Mouse (Mus musculus) yolk sac, embryonic 10.5 days (tissue): ENCODE data around the gene Zdhhc13.

Experiments
- DNase-seq: peaks from one replicate; pipeline ENCODE4 v3.0.0-alpha.2; 2017; ENCODE audit warnings: low spot score

Zdhhc13 gene

DNA sequence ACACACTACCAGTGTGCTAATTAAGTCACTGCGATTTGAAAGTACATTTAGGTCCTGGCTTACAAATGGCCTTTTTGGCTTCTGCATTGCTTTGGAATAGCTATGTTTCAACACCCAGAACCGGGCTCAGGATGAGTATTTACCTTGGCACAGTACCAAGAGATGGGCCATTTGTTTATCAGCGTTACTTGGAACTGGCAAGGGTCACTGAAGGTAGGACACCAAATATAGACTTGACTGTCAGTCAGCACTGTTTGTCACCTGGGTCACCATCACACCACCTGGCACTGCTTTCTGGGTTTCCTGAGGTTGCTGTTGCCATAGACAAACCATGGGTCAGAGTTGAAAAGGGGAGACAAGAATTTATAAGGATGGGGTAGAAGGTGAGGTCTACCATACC lies 53.5 kb downstream of the Zdhhc13 start:
- no peak for DNase-seq

- DNase-seq: no peak
These were observed 54.7 kb downstream of the Zdhhc13 start for GRCm38 (mm10) chr7:48843541-48843940.

DNA sequence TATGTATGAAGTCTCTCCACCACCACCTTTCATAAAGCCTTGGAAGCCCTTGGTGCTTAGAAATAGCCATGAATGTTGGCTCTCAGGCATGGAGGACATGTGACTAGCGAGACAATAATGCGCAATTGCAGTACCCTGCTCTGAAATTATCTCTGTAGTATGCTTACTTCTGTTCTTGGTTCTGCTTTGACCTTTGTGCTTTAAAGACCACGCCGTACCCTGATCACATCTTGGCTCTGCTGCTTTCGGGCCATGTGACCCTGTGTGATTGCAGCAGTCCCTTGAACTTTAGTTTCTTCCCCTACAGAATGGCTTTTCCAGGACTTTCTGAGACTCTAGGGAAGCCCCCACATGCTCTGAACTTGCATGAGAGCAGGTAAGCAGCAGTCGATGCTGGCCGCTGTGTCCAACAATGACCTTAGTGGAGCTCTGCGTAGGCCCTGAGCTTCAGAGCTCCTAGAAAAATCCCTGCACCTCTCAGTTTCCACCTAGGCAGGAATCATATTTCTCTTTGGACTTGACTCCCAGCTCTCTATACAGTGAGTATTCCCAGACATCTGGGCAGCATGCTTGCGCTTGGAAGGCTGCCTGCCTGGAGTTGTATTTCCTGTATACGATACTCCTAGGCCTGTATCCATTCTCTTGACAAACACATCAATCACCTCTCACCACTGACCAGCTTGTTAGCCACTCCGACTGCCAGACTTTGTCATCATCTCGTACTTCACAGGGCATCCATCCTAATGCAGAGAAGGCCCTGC lies 56.6 kb downstream of the Zdhhc13 start:
- DNase-seq: peak; percentile 22

- DNase-seq: no peak
These were observed 58.0 kb downstream of the Zdhhc13 start for GRCm38 (mm10) chr7:48846755-48847154.

DNA sequence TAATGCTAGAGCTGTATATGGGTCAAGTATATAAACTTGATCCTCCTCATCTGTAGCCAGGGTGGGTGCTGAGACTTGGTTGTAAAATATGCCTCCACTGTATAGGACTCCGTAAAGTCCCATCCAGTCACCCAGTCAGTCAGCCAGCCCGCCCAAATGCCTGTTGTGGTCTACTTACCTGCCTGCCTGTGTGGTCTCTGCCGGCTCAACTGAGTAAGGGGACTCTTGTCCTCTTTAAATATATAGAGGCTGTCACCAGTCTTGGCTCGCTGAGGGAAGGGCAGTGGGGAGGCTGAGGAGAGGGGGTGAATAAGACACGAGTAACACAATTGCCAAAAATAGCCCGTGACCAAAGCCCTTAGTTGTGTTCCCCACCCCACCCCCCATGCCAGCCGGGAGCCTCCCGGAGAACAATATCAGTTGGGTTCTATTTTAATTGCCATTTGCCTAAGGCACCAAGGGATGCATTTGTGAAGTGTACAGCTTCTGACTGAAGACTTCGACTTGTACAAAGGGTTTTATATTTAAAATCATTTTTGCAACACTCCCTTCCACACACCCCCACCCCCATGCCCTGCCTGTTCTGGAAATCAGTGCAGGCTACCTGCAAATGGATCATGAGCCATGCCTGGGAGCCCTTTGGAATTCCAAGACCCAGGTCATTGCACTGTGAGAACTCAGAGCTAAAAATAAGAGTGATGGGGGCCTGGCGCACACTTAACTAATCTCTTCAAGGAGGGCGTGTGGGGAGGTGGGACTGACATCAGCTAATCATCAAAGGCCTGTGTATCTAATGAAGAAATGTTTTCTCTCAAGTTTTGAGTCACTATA lies 59.2 kb downstream of the Zdhhc13 start, which contains the start of gene Csrp3:
Csrp3 (minus strand) TSS at position 214 of the 831 bp plus-strand sequence.
- no peak for DNase-seq

DNA sequence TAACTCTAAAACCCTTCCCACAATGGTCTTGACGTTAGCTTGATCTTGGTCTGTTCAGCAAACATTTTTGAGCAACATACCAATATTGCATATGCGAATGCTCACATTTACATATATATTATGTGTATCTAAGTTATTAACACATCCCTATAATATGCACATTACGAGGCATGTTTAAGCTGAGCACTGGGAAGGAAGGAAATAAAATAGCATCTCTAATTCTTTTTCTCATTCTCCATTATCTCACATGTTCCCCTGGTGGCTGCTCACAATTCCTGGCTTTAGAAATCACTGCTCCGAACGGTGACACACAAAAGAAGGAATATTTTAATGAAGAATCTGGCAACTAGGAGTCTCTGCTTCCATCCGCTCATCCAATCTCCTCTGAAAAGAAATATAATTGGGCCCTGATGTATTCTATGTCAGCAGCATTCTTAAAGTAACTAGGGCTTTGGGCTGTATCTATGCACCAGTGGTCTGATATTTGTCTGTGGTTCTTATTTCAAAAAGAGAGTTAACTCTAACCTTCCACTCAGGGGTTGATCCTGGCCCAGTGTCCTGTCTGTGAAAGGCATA lies 62.8 kb downstream of the Zdhhc13 start:
- no peak for DNase-seq

DNA sequence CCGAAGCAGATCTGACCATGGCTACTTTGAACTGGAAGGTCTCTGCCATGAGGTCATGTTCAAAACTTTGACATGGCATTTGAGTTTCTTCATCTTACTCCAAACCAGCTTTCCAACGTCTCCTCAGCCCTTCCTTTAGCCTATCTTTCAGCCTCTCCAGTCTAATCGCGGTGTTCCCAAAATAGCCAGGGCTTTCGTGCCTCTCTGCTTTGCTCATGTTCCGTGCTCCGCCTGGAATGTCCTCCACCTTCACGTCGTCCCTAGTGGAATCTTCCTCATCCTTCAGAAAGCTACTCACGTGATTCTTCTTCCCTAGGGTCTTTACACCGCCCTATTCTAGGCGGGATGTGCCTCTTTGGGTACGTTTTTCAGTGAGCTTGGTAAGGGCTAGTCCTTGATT lies 64.7 kb downstream of the Zdhhc13 start:
- no peak for DNase-seq

- no peak for DNase-seq
These were observed 66.7 kb downstream of the Zdhhc13 start for GRCm38 (mm10) chr7:48855461-48855860.

GRCm38 (mm10) chr7:48858257-48858656 lies 69.5 kb downstream of the Zdhhc13 start:
- no peak for DNase-seq

DNA sequence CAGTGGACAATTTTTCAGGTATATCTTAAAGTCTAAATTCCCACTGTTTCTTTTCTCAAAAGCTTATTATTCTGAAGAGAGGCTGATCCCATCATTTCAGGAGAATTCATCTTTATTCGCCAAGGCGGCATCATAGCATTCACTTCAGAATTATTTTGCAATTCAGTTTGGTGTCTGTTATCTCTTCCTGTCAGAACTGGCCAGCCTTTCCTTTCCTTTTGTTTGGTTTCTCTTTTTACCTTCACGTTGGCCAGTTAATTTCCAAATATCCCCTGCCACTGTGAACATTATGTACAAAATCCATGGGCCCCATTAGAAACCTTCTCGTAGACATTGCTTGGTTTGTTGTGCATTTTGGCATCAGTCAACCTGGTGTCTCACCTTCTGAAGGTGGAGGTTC lies 70.6 kb downstream of the Zdhhc13 start:
- DNase-seq: no peak

DNA sequence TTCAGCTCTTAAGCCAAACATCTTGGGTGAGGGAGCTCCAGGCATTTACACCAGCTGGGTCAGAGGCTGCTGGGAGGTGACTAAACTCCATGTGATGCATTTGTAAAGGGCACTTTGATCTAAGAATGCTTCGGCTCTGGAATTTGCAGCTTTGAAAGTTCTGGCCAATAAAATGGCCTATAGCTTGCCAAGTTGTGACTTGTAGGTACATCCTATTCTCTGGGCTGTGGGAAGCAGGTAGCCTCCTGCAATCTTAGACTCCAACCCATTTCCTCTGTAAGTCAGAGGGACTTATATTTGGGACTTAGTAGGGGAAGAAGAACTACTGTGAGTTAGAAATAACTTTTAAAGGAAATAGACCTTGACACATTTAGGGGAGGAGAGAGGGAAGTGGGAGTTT lies 72.1 kb downstream of the Zdhhc13 start:
- DNase-seq: no peak

DNA sequence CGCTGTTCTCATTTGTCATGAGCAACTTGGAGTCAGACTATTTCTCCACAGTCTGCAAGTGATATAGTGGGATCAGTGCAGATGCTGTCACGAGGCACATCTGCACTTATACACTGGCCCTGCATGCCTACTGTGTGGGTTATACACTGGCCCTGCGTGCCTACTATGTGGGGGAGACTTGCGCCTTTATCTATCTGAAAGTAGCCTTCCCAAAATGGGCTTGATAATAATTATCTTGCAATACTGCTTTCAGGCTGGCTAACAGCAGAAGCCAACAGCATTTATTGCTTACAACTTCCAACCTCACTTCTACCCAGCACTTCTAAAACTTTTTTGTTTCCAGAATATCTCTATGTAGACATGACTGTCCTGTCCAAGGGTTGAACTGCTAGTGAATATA lies 73.0 kb downstream of the Zdhhc13 start:
- no peak for DNase-seq

DNA sequence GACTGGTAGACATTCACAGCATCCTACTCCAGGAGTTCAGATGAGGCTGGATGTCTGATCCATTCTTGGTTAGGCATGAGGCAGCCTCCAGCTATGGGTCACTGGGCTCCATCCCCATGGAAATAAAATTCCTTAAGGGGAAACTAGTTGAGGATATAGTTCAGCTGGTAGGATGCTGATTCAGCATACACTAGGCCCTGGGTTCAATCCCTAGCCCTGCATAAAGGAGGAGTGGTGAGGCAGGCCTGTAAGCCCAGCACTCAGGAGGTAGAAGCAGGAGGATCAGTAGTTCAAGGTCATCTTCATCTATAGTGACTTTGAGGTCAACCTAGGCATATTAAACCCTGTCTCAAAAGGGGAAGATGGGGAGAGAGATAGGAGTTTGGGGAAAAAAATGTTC lies 75.4 kb downstream of the Zdhhc13 start:
- no peak for DNase-seq

GRCm38 (mm10) chr7:48864671-48865458 lies 76.1 kb downstream of the Zdhhc13 start:
- DNase-seq: no peak

- DNase-seq: no peak
These were observed 78.8 kb downstream of the Zdhhc13 start for GRCm38 (mm10) chr7:48867576-48867975.

DNA sequence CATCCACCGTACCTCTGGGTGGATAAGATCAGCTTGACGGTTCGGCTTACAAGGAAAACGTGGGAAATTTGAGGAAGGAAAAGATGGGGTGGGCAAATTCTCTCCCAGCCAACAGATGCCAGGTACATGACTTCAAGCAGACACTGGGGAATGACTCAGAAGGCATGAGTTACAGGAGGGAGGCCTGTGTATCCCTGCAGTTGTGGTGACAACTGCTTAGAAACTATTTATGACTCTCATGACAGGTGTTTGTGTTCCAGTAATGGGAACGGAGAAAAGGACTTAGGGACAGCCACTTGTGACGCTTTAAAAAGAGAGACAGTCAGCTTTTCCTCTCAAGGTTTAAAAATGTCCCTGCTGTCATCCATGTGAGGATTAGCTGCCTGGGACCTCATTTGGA lies 81.3 kb downstream of the Zdhhc13 start:
- no peak for DNase-seq

- no peak for DNase-seq
These were observed 81.9 kb downstream of the Zdhhc13 start for GRCm38 (mm10) chr7:48870579-48871180.

DNA sequence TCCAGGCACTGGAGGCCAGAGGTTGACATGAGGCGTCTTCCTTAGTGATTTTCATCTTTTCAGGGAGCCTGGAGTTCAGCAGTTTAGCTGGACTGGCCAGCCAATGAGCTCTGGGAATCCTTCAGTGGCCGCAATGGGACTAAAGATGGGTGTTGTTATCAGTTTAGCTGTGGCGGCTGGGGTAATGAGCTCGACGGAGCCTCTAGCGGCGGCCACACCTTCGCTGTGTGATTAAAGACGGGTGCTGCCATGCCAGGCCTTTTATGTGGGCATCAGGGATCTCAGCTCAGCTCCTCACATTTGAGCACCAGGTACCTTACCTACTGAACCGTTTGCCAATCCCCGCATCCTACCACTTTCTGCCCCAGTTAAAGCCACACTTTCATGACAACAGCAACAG lies 82.5 kb downstream of the Zdhhc13 start:
- DNase-seq: no peak

- no peak for DNase-seq
These were observed 86.3 kb downstream of the Zdhhc13 start for GRCm38 (mm10) chr7:48875096-48875495.

GRCm38 (mm10) chr7:48876526-48876925 lies 87.7 kb downstream of the Zdhhc13 start:
- DNase-seq: peak; percentile 36
